Mouse (Mus musculus) urinary bladder, postnatal 4 days (tissue): ENCODE measurements around the gene Gne.
"Not testable (repeated sequence)": the region's sequence is repeated elsewhere in the genome, so short reads cannot be mapped to it uniquely, and the experiment has no call there.

Experiments
- DNase-seq, 2 experiments: peaks; one replicate each; pipeline ENCODE4 v3.0.0; 2021 to 2022; ENCODE audit warnings: low spot score in 2 of 2

The Gne gene

GRCm38 (mm10) chr4:44072873-44073441 is 11.0 kb downstream of the Gne start:
- DNase-seq, result no peak

- peak; percentile 87 to 92 for DNase-seq
These were observed 11.7 kb downstream of the Gne start for GRCm38 (mm10) chr4:44072146-44072872.

GRCm38 (mm10) chr4:44071741-44072145 is 12.2 kb downstream of the Gne start:
- DNase-seq, result no peak

- DNase-seq, result no peak
These were observed 13.3 kb downstream of the Gne start for GRCm38 (mm10) chr4:44070641-44071040.

GRCm38 (mm10) chr4:44069411-44069810 is 14.6 kb downstream of the Gne start:
- no peak for DNase-seq

- DNase-seq, result no peak
These were observed 15.2 kb downstream of the Gne start for GRCm38 (mm10) chr4:44068736-44069135.

GRCm38 (mm10) chr4:44066891-44067290 is 17.1 kb downstream of the Gne start:
- no peak for DNase-seq

GRCm38 (mm10) chr4:44065355-44066025 is 18.5 kb downstream of the Gne start:
- peak; percentile 78 to 93 for DNase-seq

- no peak for DNase-seq
These were observed 21.2 kb downstream of the Gne start for GRCm38 (mm10) chr4:44062816-44063215.

GRCm38 (mm10) chr4:44062062-44062461 is 21.9 kb downstream of the Gne start:
- DNase-seq, result no peak

- DNase-seq, result no peak
These were observed 24.3 kb downstream of the Gne start for GRCm38 (mm10) chr4:44059674-44060073.

- no peak for DNase-seq
These were observed 34.2 kb downstream of the Gne start for GRCm38 (mm10) chr4:44049812-44050211.

GRCm38 (mm10) chr4:44046066-44046465 is 37.9 kb downstream of the Gne start:
- DNase-seq, result no peak

- DNase-seq, result no peak
These were observed 39.2 kb downstream of the Gne start for GRCm38 (mm10) chr4:44044685-44045356.

- not testable (repeated sequence) for DNase-seq
These were observed 40.8 kb downstream of the Gne start for GRCm38 (mm10) chr4:44043182-44043581.

- DNase-seq, result no peak
These were observed 41.5 kb downstream of the Gne start for GRCm38 (mm10) chr4:44042429-44042828.

- DNase-seq, result no peak
These were observed 43.2 kb downstream of the Gne start for GRCm38 (mm10) chr4:44040802-44041201.

GRCm38 (mm10) chr4:44036455-44036854 is 47.5 kb downstream of the Gne start:
- no peak for DNase-seq

GRCm38 (mm10) chr4:44031521-44031920 is 52.5 kb downstream of the Gne start:
- no peak for DNase-seq

GRCm38 (mm10) chr4:44029661-44030066 is 54.3 kb downstream of the Gne start:
- no peak for DNase-seq

GRCm38 (mm10) chr4:44028303-44029135 is 55.5 kb downstream of the Gne start:
- no peak for DNase-seq

- DNase-seq, result no peak
These were observed 58.4 kb downstream of the Gne start for GRCm38 (mm10) chr4:44025570-44025969.
